Mouse (Mus musculus) intestine, postnatal 0 days (tissue): ENCODE data around the gene D1Pas1. TPM values are rescaled to one million over a fixed set of nuclear protein-coding genes. Genes with fewer than 3 reads are reported as not detected.

Experiments used
- ATAC-seq: fragments of 200-750 bp; cut with Nextera tagmentation; 2 replicates; pipeline ENCODE4 v1.8.0; 2017; ENCODE audit warnings: mild to moderate bottlenecking, moderate TSS enrichment, moderate library complexity
- H3K27ac ChIP-seq: fragments of 300-500 bp; sonication (generic); 2 replicates; pipeline ENCODE4 v1.5.1; 2014; ENCODE audit warnings: mild to moderate bottlenecking, low read depth, low read length, moderate library complexity
- H3K27me3 ChIP-seq: fragments of 300-500 bp; sonication (generic); replicated peaks from 2 replicates; pipeline ENCODE4 v1.6.1; 2014; ENCODE audit warnings: low read length, mixed read lengths; ENCODE audit not compliant: control insufficient read depth, insufficient read depth
- H3K36me3 ChIP-seq: fragments of 300-500 bp; sonication (generic); 2 replicates; pipeline ENCODE4 v1.6.1; 2014; ENCODE audit warnings: mild to moderate bottlenecking, moderate library complexity; ENCODE audit not compliant: control insufficient read depth, insufficient read depth
- H3K4me1 ChIP-seq: fragments of 300-500 bp; sonication (generic); replicated peaks from 2 replicates; pipeline ENCODE4 v1.6.1; 2014; ENCODE audit warnings: antibody characterized with exemption, low read length, mixed read lengths; ENCODE audit not compliant: control insufficient read depth, insufficient read depth
- H3K4me2 ChIP-seq: fragments of 300-500 bp; sonication (generic); replicated peaks from 2 replicates; pipeline ENCODE4 v1.6.1; 2014; ENCODE audit warnings: low read depth, mild to moderate bottlenecking, moderate library complexity
- H3K4me3 ChIP-seq: fragments of 300-500 bp; sonication (generic); 2 replicates; pipeline ENCODE4 v1.5.1; 2014; ENCODE audit warnings: low read depth, low read length
- H3K9ac ChIP-seq: fragments of 300-500 bp; sonication (generic); 2 replicates; pipeline ENCODE4 v1.6.1; 2014; ENCODE audit warnings: mild to moderate bottlenecking, low read depth, low read length
- H3K9me3 ChIP-seq: fragments of 300-500 bp; sonication (generic); 2 replicates; pipeline ENCODE4 v1.6.1; 2016; ENCODE audit warnings: mixed run types; ENCODE audit not compliant: control insufficient read depth
- CTCF ChIP-seq: sonication (generic); IDR thresholded peaks from 2 replicates; pipeline ENCODE4 v1.5.1; 2016; ENCODE audit warnings: low read depth, mild to moderate bottlenecking, control low read depth, antibody characterized with exemption, moderate library complexity
- WGBS: fragments of 180-500 bp; shearing (Covaris S2); extraction: QIAGEN DNeasy Blood & Tissue Kit; methylation state at CpG from one replicate; pipeline ENCODE4 v1.1.7; 2014; 5-methylcytosine and 5-hydroxymethylcytosine counted together
- polyA plus RNA-seq: library from polyadenylated mRNA; unstranded; fragments of >200 nt; fragmentation: Nextera tagmentation; extraction: Ambion mirVana; gene quantifications from 2 replicates; pipeline ENCODE4 v1.2.1, GENCODE M21; 2015

The D1Pas1 gene
- polyA plus RNA-seq, 1 experiment from 2014 or later: not detected

DNA sequence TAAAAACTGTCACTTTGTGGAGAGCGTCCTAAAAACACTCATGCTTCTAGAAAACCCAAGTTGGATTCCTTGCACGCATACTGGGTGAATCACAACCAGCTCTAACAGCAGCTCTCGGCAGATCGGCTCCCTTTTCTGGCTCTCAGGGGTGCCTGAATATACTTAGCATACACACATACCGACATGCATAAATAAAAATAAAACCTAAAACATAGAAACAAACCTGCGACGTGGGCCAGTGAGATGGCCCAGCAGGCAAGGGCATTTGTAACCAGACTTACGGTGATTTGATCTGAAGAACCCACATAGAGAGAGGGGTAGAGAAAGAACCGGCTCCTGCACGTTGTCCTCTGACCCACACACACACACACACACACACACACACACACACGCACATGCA is 17.9 kb downstream of the D1Pas1 start:
- H3K27ac ChIP-seq: no peak overlapping the region
- no peak for TF ChIP-seq CTCF
- H3K27me3 ChIP-seq: no peaks in the 10 kb centered on the region
- H3K4me3 ChIP-seq: no peak overlapping the region
- H3K9me3 ChIP-seq: no peaks in the 10 kb centered on the region
- no peak overlapping the region for H3K4me2 ChIP-seq
- no peak overlapping the region for H3K9ac ChIP-seq
- H3K4me1 ChIP-seq: no peaks in the 10 kb centered on the region
- WGBS: 93% methylated on average over 11 of the region's 11 CpGs
- no peak for ATAC-seq
- no peaks in the 10 kb centered on the region for H3K36me3 ChIP-seq

GRCm38 (mm10) chr1:186986086-186986485 is 18.9 kb downstream of the D1Pas1 start:
- TF ChIP-seq CTCF: no peak
- H3K9ac ChIP-seq: no peak overlapping the region
- H3K4me2 ChIP-seq: no peak overlapping the region
- H3K27ac ChIP-seq: no peak overlapping the region
- no peaks in the 10 kb centered on the region for H3K4me1 ChIP-seq
- H3K4me3 ChIP-seq: no peak overlapping the region
- 79% methylated on average over 9 of the region's 9 CpGs for WGBS
- H3K9me3 ChIP-seq: no peaks in the 10 kb centered on the region
- no peak for ATAC-seq
- H3K36me3 ChIP-seq: no peaks in the 10 kb centered on the region
- no peaks in the 10 kb centered on the region for H3K27me3 ChIP-seq

- WGBS: 80% methylated on average over 8 of the region's 8 CpGs
- no peak overlapping the region for H3K9ac ChIP-seq
- no peaks in the 10 kb centered on the region for H3K4me1 ChIP-seq
- H3K27me3 ChIP-seq: no peaks in the 10 kb centered on the region
- H3K36me3 ChIP-seq: no peaks in the 10 kb centered on the region
- H3K9me3 ChIP-seq: no peaks in the 10 kb centered on the region
- H3K4me3 ChIP-seq: no peak overlapping the region
- no peak for ATAC-seq
- TF ChIP-seq CTCF: no peak
- H3K27ac ChIP-seq: no peak overlapping the region
- H3K4me2 ChIP-seq: no peak overlapping the region
These were observed 19.3 kb downstream of the D1Pas1 start for GRCm38 (mm10) chr1:186986506-186986905.

DNA sequence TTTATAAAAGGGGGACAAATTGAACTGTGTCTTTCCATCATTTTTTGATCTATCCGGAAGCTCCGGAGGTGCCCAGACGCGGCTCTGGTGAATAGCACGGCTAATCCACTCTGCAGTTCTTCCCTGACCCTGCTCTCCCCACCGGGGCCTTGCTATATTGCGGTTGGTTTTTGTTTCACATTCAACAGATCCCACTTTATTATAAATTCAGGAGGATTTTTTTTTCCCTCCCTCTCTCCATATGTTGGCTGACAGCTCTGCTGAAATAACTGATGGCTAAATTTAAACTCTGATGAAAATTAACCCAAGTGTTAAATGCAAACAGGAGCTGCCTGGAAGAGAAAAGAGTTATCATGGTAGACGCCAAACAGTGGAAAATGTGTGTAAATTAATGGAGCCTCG is 21.1 kb downstream of the D1Pas1 start:
- ATAC-seq: no peak

DNA sequence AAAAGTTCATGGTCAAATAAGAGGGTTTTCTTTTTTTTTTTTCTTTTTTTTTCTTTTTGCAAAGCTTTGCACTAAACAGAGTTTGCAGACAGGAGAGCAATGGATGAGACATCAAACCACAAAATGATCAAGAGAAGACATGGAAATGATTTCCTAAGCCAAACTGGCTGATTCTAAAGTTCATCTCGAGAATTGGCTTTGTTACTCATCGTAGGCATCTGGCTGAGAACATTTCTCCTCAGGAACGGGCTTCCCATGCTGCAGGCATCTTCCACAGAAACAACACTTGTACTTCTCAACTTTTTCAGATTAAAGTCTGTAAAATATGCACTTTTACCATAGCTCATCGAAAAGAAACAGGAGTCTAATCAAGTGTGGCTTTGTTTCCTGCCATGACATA is 21.6 kb downstream of the D1Pas1 start:
- TF ChIP-seq CTCF: no peak
- no peaks in the 10 kb centered on the region for H3K4me1 ChIP-seq
- no peak overlapping the region for H3K9ac ChIP-seq
- H3K27ac ChIP-seq: no peak overlapping the region
- H3K4me2 ChIP-seq: no peak overlapping the region
- no peaks in the 10 kb centered on the region for H3K36me3 ChIP-seq
- no peak for ATAC-seq
- no peaks in the 10 kb centered on the region for H3K27me3 ChIP-seq
- no peak overlapping the region for H3K4me3 ChIP-seq
- no peaks in the 10 kb centered on the region for H3K9me3 ChIP-seq
- 89% methylated on average over 4 of the region's 4 CpGs for WGBS

More for the DNA sequence above, 21.1 kb downstream of the D1Pas1 start:
- Histone ChIP-seq H3K4me2 (no peak overlapping the region), H3K9me3 (no peaks in the 10 kb centered on the region), H3K4me1 (no peaks in the 10 kb centered on the region), H3K27ac (no peak overlapping the region), H3K27me3 (no peaks in the 10 kb centered on the region), H3K36me3 (no peaks in the 10 kb centered on the region), H3K9ac (no peak overlapping the region), H3K4me3 (no peak overlapping the region)
- 86% methylated on average over 9 of the region's 9 CpGs for WGBS
- TF ChIP-seq CTCF: no peak

DNA sequence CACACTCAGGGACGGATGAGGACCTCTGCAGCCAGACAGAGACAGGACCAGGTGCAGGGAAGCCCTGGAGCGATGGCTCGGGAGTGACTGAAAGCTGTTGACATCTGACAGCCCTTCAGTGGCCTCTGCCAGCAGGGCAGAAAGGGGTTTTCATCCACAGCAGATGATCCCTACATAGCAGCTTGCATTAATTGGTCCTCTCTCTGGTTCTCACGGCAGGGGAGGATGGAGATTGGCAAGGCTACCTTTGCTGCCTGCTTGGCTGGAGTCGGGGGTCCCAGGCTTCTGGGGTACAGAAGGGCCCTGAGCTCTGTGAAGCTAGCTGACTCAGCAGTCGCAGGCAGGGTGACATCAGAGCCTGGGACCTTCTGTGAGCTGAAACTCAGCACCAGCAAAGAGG is 24.3 kb downstream of the D1Pas1 start:
- Histone ChIP-seq H3K27me3 (no peaks in the 10 kb centered on the region), H3K4me3 (no peak overlapping the region), H3K9ac (no peak overlapping the region), H3K36me3 (no peaks in the 10 kb centered on the region), H3K27ac (no peak overlapping the region), H3K4me1 (no peaks in the 10 kb centered on the region), H3K4me2 (no peak overlapping the region), H3K9me3 (no peaks in the 10 kb centered on the region)
- ATAC-seq: no peak
- TF ChIP-seq CTCF: no peak
- 84% methylated on average over 6 of the region's 6 CpGs for WGBS

GRCm38 (mm10) chr1:186992113-186992512 is 24.9 kb downstream of the D1Pas1 start:
- no peaks in the 10 kb centered on the region for H3K36me3 ChIP-seq
- H3K27ac ChIP-seq: no peak overlapping the region
- ATAC-seq: no peak
- H3K4me3 ChIP-seq: no peak overlapping the region
- no peak overlapping the region for H3K9ac ChIP-seq
- H3K27me3 ChIP-seq: no peaks in the 10 kb centered on the region
- H3K4me2 ChIP-seq: no peak overlapping the region
- WGBS: 94% methylated on average over 3 of the region's 3 CpGs
- H3K9me3 ChIP-seq: no peaks in the 10 kb centered on the region
- H3K4me1 ChIP-seq: no peaks in the 10 kb centered on the region
- TF ChIP-seq CTCF: no peak
